Mouse (Mus musculus): ENCODE measurements around the gene Wdtc1. TPM values are rescaled to one million over a fixed set of nuclear protein-coding genes. Genes with fewer than 3 reads are reported as not detected.
A peak's percentile ranks its signal among the peaks of the same experiment; 100 is the strongest.

The Wdtc1 gene
- polyA plus RNA-seq, 1 experiment from 2014 or later: 33.8 TPM

- in situ Hi-C loops (cut with MboI; ENCODE audit: low pct_unique_long_range_greater_than_20kb): no loop called here
These were observed 67.3 kb downstream of the Wdtc1 start for GRCm38 (mm10) chr4:133285950-133286349.

GRCm38 (mm10) chr4:133285299-133285698 is 68.0 kb downstream of the Wdtc1 start:
- no peak for TF ChIP-seq CTCF (IDR thresholded peaks at IDR 0.05)
- no peaks in the 10 kb centered on the region for H3K27me3 ChIP-seq
- in situ Hi-C loops (cut with MboI; ENCODE audit: low pct_unique_long_range_greater_than_20kb): no loop called here
- no peak for DNase-seq (ENCODE audit: low read depth, low spot score)
- ATAC-seq: no peak
- CTCF ChIA-PET: no interaction called here
- POLR2A ChIA-PET: no interaction called here

More at GRCm38 (mm10) chr4:133285950-133286349, 67.3 kb downstream of the Wdtc1 start:
- no peak for TF ChIP-seq CTCF (IDR thresholded peaks at IDR 0.05)
- ATAC-seq: no peak
- DNase-seq (ENCODE audit: low read depth, low spot score): no peak
- ChIA-PET CTCF (interaction anchor here (1.2 kb wide), 1 partner anchor 12 kb away, joined by 4 read pairs; no protein-coding TSS in a partner anchor), POLR2A (no interaction called here)
- H3K27me3 ChIP-seq: no peaks in the 10 kb centered on the region

GRCm38 (mm10) chr4:133282656-133283055 is 70.6 kb downstream of the Wdtc1 start:
- CTCF ChIA-PET: interaction anchor here (1.9 kb wide), 1 partner anchor 11 kb away, joined by 4 read pairs; no protein-coding TSS in a partner anchor
- POLR2A ChIA-PET: no interaction called here
- TF ChIP-seq CTCF (IDR thresholded peaks at IDR 0.05): no peak
- DNase-seq (ENCODE audit: low read depth, low spot score) (no peak), ATAC-seq (no peak)
- H3K27me3 ChIP-seq: no peaks in the 10 kb centered on the region
- in situ Hi-C loops (cut with MboI; ENCODE audit: low pct_unique_long_range_greater_than_20kb): no loop called here

GRCm38 (mm10) chr4:133281951-133282481 is 71.3 kb downstream of the Wdtc1 start:
- DNase-seq (ENCODE audit: low read depth, low spot score) (no peak), ATAC-seq (no peak)
- ChIA-PET POLR2A (no interaction called here), CTCF (interaction anchor here (1.9 kb wide), 1 partner anchor 11 kb away, joined by 4 read pairs; no protein-coding TSS in a partner anchor)
- in situ Hi-C loops (cut with MboI; ENCODE audit: low pct_unique_long_range_greater_than_20kb): no loop called here
- no peak for TF ChIP-seq CTCF (IDR thresholded peaks at IDR 0.05)
- H3K27me3 ChIP-seq: no peaks in the 10 kb centered on the region

- ATAC-seq (no peak), DNase-seq (ENCODE audit: low read depth, low spot score) (no peak)
- ChIA-PET POLR2A (no interaction called here), CTCF (interaction anchor here (1.9 kb wide), 1 partner anchor 12 kb away, joined by 4 read pairs; no protein-coding TSS in a partner anchor)
- TF ChIP-seq CTCF (IDR thresholded peaks at IDR 0.05): no peak
- in situ Hi-C loops (cut with MboI; ENCODE audit: low pct_unique_long_range_greater_than_20kb): no loop called here
- H3K27me3 ChIP-seq: no peaks in the 10 kb centered on the region
These were observed 71.8 kb downstream of the Wdtc1 start for GRCm38 (mm10) chr4:133281513-133281912.

GRCm38 (mm10) chr4:133278482-133278881 is 74.8 kb downstream of the Wdtc1 start:
- ChIA-PET POLR2A (no interaction called here), CTCF (no interaction called here)
- no peak for TF ChIP-seq CTCF (IDR thresholded peaks at IDR 0.05)
- no peaks in the 10 kb centered on the region for H3K27me3 ChIP-seq
- no peak for DNase-seq (ENCODE audit: low read depth, low spot score)
- ATAC-seq: no peak
- in situ Hi-C loops (cut with MboI; ENCODE audit: low pct_unique_long_range_greater_than_20kb): no loop called here

- no peak for TF ChIP-seq CTCF (IDR thresholded peaks at IDR 0.05)
- ATAC-seq (no peak), DNase-seq (ENCODE audit: low read depth, low spot score) (no peak)
- in situ Hi-C loops (cut with MboI; ENCODE audit: low pct_unique_long_range_greater_than_20kb): no loop called here
- no peaks in the 10 kb centered on the region for H3K27me3 ChIP-seq
- ChIA-PET CTCF (no interaction called here), POLR2A (no interaction called here)
These were observed 75.2 kb downstream of the Wdtc1 start for GRCm38 (mm10) chr4:133278067-133278466.

GRCm38 (mm10) chr4:133277104-133278026 is 75.9 kb downstream of the Wdtc1 start, which contains the start of gene Tmem222:
Tmem222 (minus strand) TSS chr4:133277792.
- ATAC-seq (peak; percentile 62), DNase-seq (ENCODE audit: low read depth, low spot score) (peak; percentile 84)
- POLR2A ChIA-PET: no interaction called here
- no peaks in the 10 kb centered on the region for H3K27me3 ChIP-seq
- no peak for TF ChIP-seq CTCF (IDR thresholded peaks at IDR 0.05)
- CTCF ChIA-PET: interaction anchor here (1.5 kb wide), 1 partner anchor 35 kb away, joined by 4 read pairs; no protein-coding TSS in a partner anchor
- in situ Hi-C loops (cut with MboI; ENCODE audit: low pct_unique_long_range_greater_than_20kb): no loop called here

- in situ Hi-C loops (cut with MboI; ENCODE audit: low pct_unique_long_range_greater_than_20kb): no loop called here
- ATAC-seq (no peak), DNase-seq (ENCODE audit: low read depth, low spot score) (no peak)
- CTCF ChIA-PET: interaction anchor here (0.7 kb wide), 1 partner anchor 30 kb away, joined by 3 read pairs; no protein-coding TSS in a partner anchor
- no peaks in the 10 kb centered on the region for H3K27me3 ChIP-seq
- no peak for TF ChIP-seq CTCF (IDR thresholded peaks at IDR 0.05)
- POLR2A ChIA-PET: no interaction called here
These were observed 82.4 kb downstream of the Wdtc1 start for GRCm38 (mm10) chr4:133270929-133271328.

GRCm38 (mm10) chr4:133269596-133269995 is 83.7 kb downstream of the Wdtc1 start:
- no peak for TF ChIP-seq CTCF (IDR thresholded peaks at IDR 0.05)
- DNase-seq (ENCODE audit: low read depth, low spot score): no peak
- ATAC-seq: no peak
- ChIA-PET CTCF (no interaction called here), POLR2A (no interaction called here)
- no peaks in the 10 kb centered on the region for H3K27me3 ChIP-seq
- in situ Hi-C loops (cut with MboI; ENCODE audit: low pct_unique_long_range_greater_than_20kb): no loop called here

GRCm38 (mm10) chr4:133268931-133269330 is 84.3 kb downstream of the Wdtc1 start:
- CTCF ChIA-PET: no interaction called here
- ATAC-seq (no peak), DNase-seq (ENCODE audit: low read depth, low spot score) (no peak)
- no peaks in the 10 kb centered on the region for H3K27me3 ChIP-seq
- POLR2A ChIA-PET: no interaction called here
- in situ Hi-C loops (cut with MboI; ENCODE audit: low pct_unique_long_range_greater_than_20kb): no loop called here
- TF ChIP-seq CTCF (IDR thresholded peaks at IDR 0.05): no peak

All from Patski (cell line).